Comparison of ENCODE assay signal across 8 mouse cellular contexts in genomic region chr5:76140730-76141066, GRCm38 (mm10). TPM values are rescaled to one million over a fixed set of nuclear protein-coding genes. Genes with fewer than 3 reads are reported as not detected.
DNase-seq lines count a peak whose midpoint lies in the region; ATAC-seq and TF ChIP-seq lines count a peak whose summit lies in the region.

No protein-coding gene starts in this region.

- H3K27me3 ChIP-seq in lung, embryonic 15.5 days, result no peaks in the 10 kb centered on the region
- no peaks in the 10 kb centered on the region for H3K27me3 ChIP-seq in erythroblast, embryonic 14.5 days (ENCODE audit: control insufficient read depth)
- H3K27me3 ChIP-seq in limb, embryonic 13.5 days, result no peaks in the 10 kb centered on the region
- no peaks in the 10 kb centered on the region for H3K27me3 ChIP-seq in small intestine, adult 2 months (ENCODE audit: control insufficient read depth, insufficient read depth, low read length)

- H3K9ac ChIP-seq in lung, embryonic 15.5 days, result peak overlapping the region; percentile 99
- H3K9ac ChIP-seq in limb, embryonic 13.5 days, result peak overlapping the region; percentile 89

- no peaks in the 10 kb centered on the region for H3K9me3 ChIP-seq in lung, embryonic 15.5 days
- peaks cover 3% of the 10 kb centered on the region; the same call in 1 of the 2 replicates for H3K9me3 ChIP-seq in erythroblast, embryonic 14.5 days (ENCODE audit: control insufficient read depth, low read length)
- H3K9me3 ChIP-seq in limb, embryonic 13.5 days, result no peaks in the 10 kb centered on the region

- TF ChIP-seq CTCF in small intestine, adult 2 months (IDR thresholded peaks at IDR 0.05; ENCODE audit: extremely low read depth, insufficient read length, insufficient replicate concordance, low read depth, low read length), result no peak

- TF ChIP-seq POLR2A in small intestine, adult 2 months (IDR thresholded peaks at IDR 0.05; ENCODE audit: low read depth, low read length), result no peak

- peak overlapping the region; percentile 100 for H3K27ac ChIP-seq in lung, embryonic 15.5 days
- peak overlapping the region; percentile 98 for H3K27ac ChIP-seq in limb, embryonic 13.5 days
- peak overlapping the region; percentile 88 for H3K27ac ChIP-seq in small intestine, adult 2 months (ENCODE audit: insufficient read depth, low read depth, low read length)

- H3K4me3 ChIP-seq in lung, embryonic 15.5 days, result peak overlapping the region; percentile 82
- peak overlapping the region; percentile 89 for H3K4me3 ChIP-seq in erythroblast, embryonic 14.5 days (replicated peaks)
- peak overlapping the region; percentile 66 for H3K4me3 ChIP-seq in limb, embryonic 13.5 days
- peak overlapping the region; percentile 81 for H3K4me3 ChIP-seq in small intestine, adult 2 months (ENCODE audit: low read depth, low read length)

- no peaks in the 10 kb centered on the region for H3K36me3 ChIP-seq in lung, embryonic 15.5 days
- H3K36me3 ChIP-seq in erythroblast, embryonic 14.5 days (ENCODE audit: control insufficient read depth), result peaks cover 11% of the 10 kb centered on the region
- no peaks in the 10 kb centered on the region for H3K36me3 ChIP-seq in limb, embryonic 13.5 days
- H3K36me3 ChIP-seq in small intestine, adult 2 months (ENCODE audit: control insufficient read depth, insufficient read depth, low read length), result no peaks in the 10 kb centered on the region

- peak; percentile 45 for ATAC-seq in lung, embryonic 15.5 days (ENCODE audit: borderline replicate concordance, extremely low read depth, low FRiP score, low TSS enrichment)
- ATAC-seq in limb, embryonic 13.5 days (ENCODE audit: low FRiP score, low read depth), result peak; percentile 25; the same call in 1 of the 2 replicates

- no peak for DNase-seq in lung, postnatal 25 days (ENCODE audit: low spot score)
- no peak for DNase-seq in adipocyte (ENCODE audit: low spot score)
- DNase-seq in layer of hippocampus, adult 9-10 months (ENCODE audit: low spot score), result no peak
- DNase-seq in right cerebral cortex, postnatal 14 days, result no peak

- H3K4me2 ChIP-seq in lung, embryonic 15.5 days, result peak overlapping the region; percentile 76
- H3K4me2 ChIP-seq in limb, embryonic 13.5 days (replicated peaks), result peak overlapping the region; percentile 81

- peaks cover 15% of the 10 kb centered on the region for H3K4me1 ChIP-seq in lung, embryonic 15.5 days
- peaks cover 56% of the 10 kb centered on the region for H3K4me1 ChIP-seq in erythroblast, embryonic 14.5 days (ENCODE audit: control insufficient read depth)
- peaks cover 13% of the 10 kb centered on the region for H3K4me1 ChIP-seq in limb, embryonic 13.5 days
- no peaks in the 10 kb centered on the region for H3K4me1 ChIP-seq in small intestine, adult 2 months (ENCODE audit: control insufficient read depth, insufficient read depth, insufficient read length, low read length)

- WGBS in lung, embryonic 15.5 days, result 6% methylated on average over 9 of the region's 9 CpGs
- 9% methylated on average over 9 of the region's 9 CpGs for WGBS in limb, embryonic 13.5 days
- 2% methylated on average over 9 of the region's 9 CpGs for WGBS in small intestine, adult 2 months

RNA-seq across cellular contexts. Expression of gene Srd5a3, which starts 0.6 kb away (rescaled TPM):
- 45.4 and 49.6 TPM in 2 replicates for polyA plus RNA-seq in lung, embryonic 15.5 days (2015; fragmentation: Nextera tagmentation; extraction: Ambion mirVana)
- polyA plus RNA-seq in erythroblast, embryonic 14.5 days (2012), result 4.1 and 4.6 TPM in 2 replicates
- polyA plus RNA-seq in limb, embryonic 13.5 days (2015; fragmentation: Nextera tagmentation; extraction: Ambion mirVana), result 35.5 and 36.9 TPM in 2 replicates
- 50.4 and 159 TPM in 2 replicates for polyA plus RNA-seq in small intestine, adult 2 months (2012; rRNA removed)

RNA-seq across cellular contexts. Expression of gene Tmem165, which starts 43.0 kb away (rescaled TPM):
- 108 and 110 TPM in 2 replicates for polyA plus RNA-seq in lung, embryonic 15.5 days (2015; fragmentation: Nextera tagmentation; extraction: Ambion mirVana)
- 4.0 and 4.6 TPM in 2 replicates for polyA plus RNA-seq in erythroblast, embryonic 14.5 days (2012)
- polyA plus RNA-seq in limb, embryonic 13.5 days (2015; fragmentation: Nextera tagmentation; extraction: Ambion mirVana), result 108 and 111 TPM in 2 replicates
- 47.6 and 85.6 TPM in 2 replicates for polyA plus RNA-seq in small intestine, adult 2 months (2012; rRNA removed)
